Mouse (Mus musculus) MEL (cell line): ENCODE results near the gene Disp3.

Experiments used
- CTCF ChIP-seq, 3 experiments: IDR thresholded peaks in 2 of 3; conservative IDR thresholded peaks in 1 of 3; 2 replicates each; pipeline ENCODE4 v1.5.1; 2011 to 2012; ENCODE audit warnings: low read length in 3 of 3, low read depth in 2 of 3, mild to moderate bottlenecking in 2 of 3, improper control_type of control experiment in 1 of 3, inconsistent platforms in 1 of 3, mixed read lengths in 1 of 3, moderate library complexity in 1 of 3; ENCODE audit not compliant: control insufficient read depth in 1 of 3, insufficient read depth in 1 of 3, poor library complexity in 1 of 3, severe bottlenecking in 1 of 3
- EP300 ChIP-seq, 2 experiments: IDR thresholded peaks; 2 replicates each; pipeline ENCODE4 v1.6.1; 2011; ENCODE audit warnings: improper control_type of control experiment in 2 of 2, low read length in 2 of 2, low read depth in 1 of 2, mild to moderate bottlenecking in 1 of 2
- GATA1 ChIP-seq: IDR thresholded peaks from 2 replicates; pipeline ENCODE4 v1.6.1; 2011; ENCODE audit warnings: low read depth, low read length, improper control_type of control experiment
- POLR2A ChIP-seq, 2 experiments: IDR thresholded peaks; 2 replicates each; pipeline ENCODE4 v1.6.1; 2011 to 2012; ENCODE audit warnings: low read length in 2 of 2, mild to moderate bottlenecking in 2 of 2, control low read depth in 1 of 2, improper control_type of control experiment in 1 of 2, low read depth in 1 of 2, moderate library complexity in 1 of 2; ENCODE audit not compliant: control insufficient read depth in 1 of 2, insufficient read depth in 1 of 2, poor library complexity in 1 of 2
- TAL1 ChIP-seq: IDR thresholded peaks from 2 replicates; pipeline ENCODE4 v1.6.1; 2012; ENCODE audit warnings: mild to moderate bottlenecking, inconsistent platforms, low read length, moderate library complexity, mixed read lengths
- ZC3H11A ChIP-seq: IDR thresholded peaks from 2 replicates; pipeline ENCODE4 v1.6.1; 2012; ENCODE audit warnings: low read depth, mild to moderate bottlenecking, inconsistent platforms, low read length, improper control_type of control experiment
- ZKSCAN1 ChIP-seq: IDR thresholded peaks from 2 replicates; pipeline ENCODE4 v1.6.1; 2012; ENCODE audit warnings: low read depth, mild to moderate bottlenecking, inconsistent platforms, low read length, improper control_type of control experiment, moderate library complexity
- ZNF384 ChIP-seq: IDR thresholded peaks from 2 replicates; pipeline ENCODE4 v1.6.1; 2012; ENCODE audit warnings: low read depth, mild to moderate bottlenecking, inconsistent platforms, low read length, improper control_type of control experiment

DNA sequence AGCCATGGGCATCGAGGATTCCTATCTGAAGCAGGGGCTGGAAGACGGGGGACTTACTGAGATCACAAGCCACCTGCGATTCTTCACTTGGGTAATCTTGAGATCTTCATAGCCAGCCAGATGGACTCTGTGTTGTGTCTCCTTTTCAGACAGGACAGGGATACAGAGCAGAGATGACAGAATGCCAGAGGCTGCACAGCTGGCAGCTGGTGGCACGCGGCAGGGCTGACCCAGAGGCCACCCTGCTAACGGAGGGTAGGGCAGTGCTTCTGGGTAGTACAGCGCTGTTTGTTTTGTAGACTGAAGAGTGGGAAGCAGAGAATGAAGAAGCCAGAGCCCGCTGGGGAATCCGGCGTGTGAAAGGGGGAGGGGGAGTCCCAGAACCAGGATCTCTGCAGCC, 64.8 kb downstream of the Disp3 start:
- TF ChIP-seq TAL1 (no peak), ZNF384 (no peak), POLR2A (IDR thresholded peaks at IDR 0.05; ENCODE audit: control insufficient read depth in 1 of 2, insufficient read depth in 1 of 2, low read depth in 1 of 2, low read length in 2 of 2, poor library complexity in 1 of 2) (no peak), CTCF (IDR thresholded peaks at IDR 0.05 in 2 of 3, conservative IDR thresholded peaks at IDR 0.05 in 1 of 3; ENCODE audit: control insufficient read depth in 1 of 3, insufficient read depth in 1 of 3, low read depth in 2 of 3, low read length in 3 of 3, poor library complexity in 1 of 3, severe bottlenecking in 1 of 3) (no peak), EP300 (IDR thresholded peaks at IDR 0.05; ENCODE audit: low read depth in 1 of 2, low read length in 2 of 2) (no peak), ZKSCAN1 (no peak), ZC3H11A (no peak), GATA1 (no peak)
